ENCODE assay signal across 8 mouse cellular contexts in genomic region chr3:144412538-144413272, GRCm38 (mm10).
DNase-seq lines count a peak whose midpoint lies in the region; ATAC-seq and TF ChIP-seq lines count a peak whose summit lies in the region.
"Had no signal": no experiment of that assay in that cellular context is flagged by ENCODE, and none has a peak within 500 bp of the region (broad histone marks: within the 10 kb centered on the region; RNA-seq: fewer than 3 reads in every experiment).

No protein-coding gene starts in this region.

- peaks cover 9% of the 10 kb centered on the region for H3K9me3 ChIP-seq in CH12.LX (replicated peaks; ENCODE audit: low read length)
- H3K9me3 ChIP-seq in hindbrain, embryonic 16.5 days (ENCODE audit: control insufficient read depth, low read length): no peaks in the 10 kb centered on the region
- no peaks in the 10 kb centered on the region for H3K9me3 ChIP-seq in neural tube, embryonic 11.5 days (ENCODE audit: control insufficient read depth, low read length)

- TF ChIP-seq CTCF in CH12.LX (conservative IDR thresholded peaks at IDR 0.05 in 1 of 2, IDR thresholded peaks at IDR 0.05 in 1 of 2; ENCODE audit: low read depth in 2 of 2, low read length in 2 of 2): no peak
- TF ChIP-seq CTCF in brain, embryonic 14.5 days (IDR thresholded peaks at IDR 0.05; ENCODE audit: borderline replicate concordance, extremely low read depth, insufficient read depth, insufficient read length): no peak

- peak; percentile 59 for ATAC-seq in hindbrain, embryonic 16.5 days
- peak; percentile 51; the same call in 1 of the 2 replicates for ATAC-seq in neural tube, embryonic 11.5 days (ENCODE audit: insufficient read depth, low FRiP score, low TSS enrichment)

- WGBS in hindbrain, embryonic 16.5 days: 4% methylated on average over 10 of the region's 10 CpGs
- 1% methylated on average over 10 of the region's 10 CpGs for WGBS in neural tube, embryonic 11.5 days

- no peak overlapping the region for H3K27ac ChIP-seq in CH12.LX (ENCODE audit: insufficient read depth, low read depth)
- H3K27ac ChIP-seq in hindbrain, embryonic 16.5 days (ENCODE audit: low read depth, low read length): no peak overlapping the region
- no peak overlapping the region for H3K27ac ChIP-seq in neural tube, embryonic 11.5 days (ENCODE audit: low read depth, low read length)

- TF ChIP-seq POLR2A in CH12.LX (IDR thresholded peaks at IDR 0.05; ENCODE audit: low read depth, low read length): no peak
- TF ChIP-seq POLR2A in brain, embryonic 14.5 days (IDR thresholded peaks at IDR 0.05; ENCODE audit: borderline replicate concordance, extremely low read depth, insufficient read depth, insufficient read length, poor library complexity, severe bottlenecking): no peak

- peak overlapping the region in 1 of 3 experiments; percentile 5 for H3K4me3 ChIP-seq in CH12.LX (replicated peaks in 1 of 3; ENCODE audit: low read depth in 2 of 3, low read length in 2 of 3, poor library complexity in 1 of 3)
- 0 out of 2 replicates have a peak overlapping the region, but pooled peaks have one; percentile 14 for H3K4me3 ChIP-seq in hindbrain, embryonic 16.5 days (ENCODE audit: low read length)
- H3K4me3 ChIP-seq in neural tube, embryonic 11.5 days (ENCODE audit: low read depth, low read length): no peak overlapping the region

- in situ Hi-C loops in CH12.LX (cut with MboI; ENCODE audit: low pct_ligation_motif_present, low pct_unique_long_range_greater_than_20kb, low sequenced_read_pairs): no loop called here

- dilution Hi-C loops in CH12.LX (cut with MboI; ENCODE audit: extremely low pct_ligation_motif_present, extremely low pct_unique_long_range_greater_than_20kb, low sequenced_read_pairs): no loop called here

- DNase-seq in CH12.LX (ENCODE audit: extremely low read depth): peak; percentile 90
- DNase-seq in brain, embryonic 14.5 days (ENCODE audit: low read depth): peak; percentile 87
- peak; percentile 48 for DNase-seq in neural tube, embryonic 11.5 days (ENCODE audit: low spot score)
- DNase-seq in adrenal gland, adult (ENCODE audit: inconsistent age in 2 of 2, low spot score in 1 of 2): no peak
- DNase-seq in lung, postnatal 36 days: no peak
- no peak for DNase-seq in cerebellum, adult 8-10 months
- DNase-seq: lung, adult 2 months had no signal

- no peaks in the 10 kb centered on the region for H3K27me3 ChIP-seq in CH12.LX (replicated peaks)
- H3K27me3 ChIP-seq in hindbrain, embryonic 16.5 days (replicated peaks; ENCODE audit: control insufficient read depth, insufficient read depth, low read length): no peaks in the 10 kb centered on the region
- no peaks in the 10 kb centered on the region for H3K27me3 ChIP-seq in neural tube, embryonic 11.5 days (ENCODE audit: control insufficient read depth, insufficient read depth, low read length)

- no peak overlapping the region for H3K9ac ChIP-seq in CH12.LX (ENCODE audit: insufficient read depth, low read depth)
- H3K9ac ChIP-seq in hindbrain, embryonic 16.5 days (ENCODE audit: low read depth, low read length): peak overlapping the region; percentile 51; the same call in 1 of the 2 replicates
- H3K9ac ChIP-seq in neural tube, embryonic 11.5 days (ENCODE audit: low read length): no peak overlapping the region

- TF ChIP-seq EP300 in CH12.LX (IDR thresholded peaks at IDR 0.05; ENCODE audit: low read length): peak; percentile 40

- no peak for TF ChIP-seq RAD21 in CH12.LX (IDR thresholded peaks at IDR 0.05; ENCODE audit: low read depth, low read length)

- no peaks in the 10 kb centered on the region for H3K79me2 ChIP-seq in CH12.LX (replicated peaks; ENCODE audit: control insufficient read depth, extremely low read depth, insufficient read depth, poor library complexity, severe bottlenecking)

- H3K4me2 ChIP-seq in CH12.LX (ENCODE audit: insufficient read depth, low read depth, poor library complexity, severe bottlenecking): peak overlapping the region; percentile 49
- H3K4me2 ChIP-seq in hindbrain, embryonic 16.5 days (ENCODE audit: low read length): peak overlapping the region; percentile 44
- no peak overlapping the region for H3K4me2 ChIP-seq in neural tube, embryonic 11.5 days (ENCODE audit: low read depth)

- H3K36me3 ChIP-seq in CH12.LX (replicated peaks in 1 of 2; ENCODE audit: control insufficient read depth in 1 of 2, insufficient read depth in 1 of 2, low read length in 1 of 2): no peaks in the 10 kb centered on the region
- H3K36me3 ChIP-seq in hindbrain, embryonic 16.5 days (ENCODE audit: control insufficient read depth, insufficient read depth, low read length): no peaks in the 10 kb centered on the region
- H3K36me3 ChIP-seq in neural tube, embryonic 11.5 days (ENCODE audit: control insufficient read depth, insufficient read depth, low read length): no peaks in the 10 kb centered on the region

- H3K4me1 ChIP-seq in CH12.LX (ENCODE audit: control insufficient read depth in 1 of 2, insufficient read depth in 2 of 2): peaks cover 29 to 35% of the 10 kb centered on the region in 2 experiments
- peaks cover 12% of the 10 kb centered on the region for H3K4me1 ChIP-seq in hindbrain, embryonic 16.5 days (ENCODE audit: control insufficient read depth, insufficient read depth, low read depth, low read length)
- H3K4me1 ChIP-seq in neural tube, embryonic 11.5 days (ENCODE audit: control insufficient read depth, insufficient read depth, low read length): peaks cover 9% of the 10 kb centered on the region

TF ChIP-seq in CH12.LX, 34 proteins besides CTCF, POLR2A, EP300 and RAD21:
- TF ChIP-seq BHLHE40 (IDR thresholded peaks at IDR 0.05; ENCODE audit: low read depth, low read length): peak; percentile 20; the same call in 1 of the 2 replicates
- no peak for TF ChIP-seq MYC (IDR thresholded peaks at IDR 0.05; ENCODE audit: low read depth, low read length)
- peak; percentile 62 for TF ChIP-seq SIN3A (IDR thresholded peaks at IDR 0.05; ENCODE audit: low read length)
- peak; percentile 58 for TF ChIP-seq CHD2 (IDR thresholded peaks at IDR 0.05; ENCODE audit: low read length)
- no peak for TF ChIP-seq NRF1 (IDR thresholded peaks at IDR 0.05; ENCODE audit: low read depth, low read length)
- peak; percentile 48; the same call in 1 of the 2 replicates for TF ChIP-seq IRF4 (IDR thresholded peaks at IDR 0.05; ENCODE audit: low read depth, low read length)
- peak; percentile 64 for TF ChIP-seq MAZ (IDR thresholded peaks at IDR 0.05; ENCODE audit: low read depth, low read length)
- no peak for TF ChIP-seq POLR2AphosphoS2 (IDR thresholded peaks at IDR 0.05; ENCODE audit: low read depth, low read length)
- 0 out of 2 replicates have a peak, but pooled peaks have one; percentile 40 for TF ChIP-seq JUND (conservative IDR thresholded peaks at IDR 0.05; ENCODE audit: low read depth, low read length)
- TF ChIP-seq MAX (IDR thresholded peaks at IDR 0.05; ENCODE audit: low read length): peak; percentile 40; the same call in 1 of the 2 replicates
- no peak for TF ChIP-seq KAT2A (IDR thresholded peaks at IDR 0.05; ENCODE audit: insufficient replicate concordance, low read length)
- TF ChIP-seq GABPA (IDR thresholded peaks at IDR 0.05; ENCODE audit: insufficient replicate concordance, low read depth, low read length): no peak
- no peak for TF ChIP-seq ZC3H11A (IDR thresholded peaks at IDR 0.05; ENCODE audit: low read depth, low read length)
- 0 out of 2 replicates have a peak, but pooled peaks have one; percentile 9 for TF ChIP-seq MAFK (IDR thresholded peaks at IDR 0.05; ENCODE audit: insufficient replicate concordance, low read length)
- TF ChIP-seq NELFE (IDR thresholded peaks at IDR 0.05; ENCODE audit: low read depth, low read length): peak; percentile 41; the same call in 1 of the 2 replicates
- TF ChIP-seq MEF2A (IDR thresholded peaks at IDR 0.05; ENCODE audit: borderline replicate concordance, low read depth, low read length): peak; percentile 37; the same call in 1 of the 2 replicates
- peak; percentile 55; the same call in 1 of the 2 replicates for TF ChIP-seq TCF12 (IDR thresholded peaks at IDR 0.05; ENCODE audit: low read depth, low read length)
- TF ChIP-seq PAX5 (IDR thresholded peaks at IDR 0.05; ENCODE audit: low read length): no peak
TF ChIP-seq in CH12.LX: peak in this region for 11.

Comparison
In these comparisons a context has a peak if more than half of its experiments do, and no peak if none do; other contexts are left out.
1. DNase-seq: peak in CH12.LX (single experiment), brain, embryonic 14.5 days (single experiment) and neural tube, embryonic 11.5 days (single experiment); none in adrenal gland, adult (0 of 2), lung, postnatal 36 days (single experiment) and cerebellum, adult 8-10 months (single experiment).